Mouse (Mus musculus) adrenal gland, adult 18-20 months (tissue): ENCODE data around the gene Pabpc1l. TPM values are rescaled to one million over a fixed set of nuclear protein-coding genes. Genes with fewer than 3 reads are reported as not detected.

Experiments used
- DNase-seq, 2 experiments: peaks; one replicate each; pipeline ENCODE4 v3.0.0; 2021 to 2022; ENCODE audit warnings: low spot score in 2 of 2
- long read RNA-seq, 2 experiments: library from polyadenylated mRNA; stranded (forward); transcript quantifications; one replicate each; pipeline ENCODE4 v2.0.0; 2021
- total RNA-seq, 2 experiments: library from RNA; stranded (reverse); gene quantifications; 1 replicate in 1 of 2; 2 replicates in 1 of 2; pipeline ENCODE4 v1.2.3; 2021

The Pabpc1l gene
- 1 to 10 TPM in 1 of 2 experiments, under 1 TPM in 1; 0.45 to 2.2 TPM for total RNA-seq
- long read RNA-seq, experiment 1 = 0 reads
- long read RNA-seq, experiment 2, partial matches to known transcripts = 0 of 1 reads
- long read RNA-seq, experiment 2, other reads (novel, unspliced or antisense) = 0 of 1 reads

GRCm38 (mm10) chr2:164025150-164025549 is at the start of gene Pabpc1l:
Gene Pabpc1l, plus strand, starts transcription at chr2:164025450.
- no peak for DNase-seq

DNA sequence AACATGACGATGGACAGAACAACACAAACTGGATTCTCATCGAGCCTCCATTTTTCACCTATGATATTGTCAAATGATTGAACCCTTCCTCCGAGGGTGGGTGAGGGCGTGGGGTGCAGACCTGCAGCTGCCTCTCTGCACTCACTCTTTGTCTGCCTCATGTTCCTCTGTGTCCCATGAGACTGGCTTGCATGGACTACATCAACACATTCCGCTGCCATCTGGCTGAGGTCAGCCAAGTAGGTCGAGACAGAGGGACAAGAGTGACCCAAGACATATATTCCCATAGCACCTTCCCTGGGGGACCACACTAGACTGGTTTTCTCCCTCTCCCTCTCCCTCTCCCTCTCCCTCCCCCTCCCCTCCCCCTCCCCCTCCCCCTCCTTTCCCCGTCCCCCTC is 48.8 kb upstream of the Pabpc1l start:
- no peak for DNase-seq

GRCm38 (mm10) chr2:163987233-163987632 is 38.0 kb upstream of the Pabpc1l start:
- DNase-seq = no peak

DNA sequence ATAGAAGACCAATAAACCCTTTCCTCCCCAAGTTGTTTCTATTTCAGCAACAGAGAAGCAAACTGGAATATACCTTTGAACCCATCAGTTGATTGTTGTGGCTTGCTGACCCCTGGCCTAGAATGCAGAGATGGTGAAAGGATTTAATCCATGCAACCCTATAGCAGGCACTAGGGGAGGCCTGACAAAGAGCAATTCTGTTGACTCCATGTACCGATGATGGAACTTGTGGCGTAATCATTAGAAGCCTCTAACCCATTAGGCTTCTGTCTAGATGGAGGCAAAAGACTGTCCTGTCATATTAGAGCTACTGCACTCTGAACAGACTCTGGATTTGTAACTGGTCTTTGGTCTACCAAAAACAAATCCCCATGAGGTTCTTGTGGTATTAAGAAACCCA is 32.4 kb upstream of the Pabpc1l start:
- DNase-seq = no peak

GRCm38 (mm10) chr2:163994654-163994976 is 30.6 kb upstream of the Pabpc1l start, which contains the start of gene Ywhab:
Gene Ywhab, plus strand, starts transcription at chr2:163994960.
- peak in 1 of 2 experiments; percentile 85 for DNase-seq

DNA sequence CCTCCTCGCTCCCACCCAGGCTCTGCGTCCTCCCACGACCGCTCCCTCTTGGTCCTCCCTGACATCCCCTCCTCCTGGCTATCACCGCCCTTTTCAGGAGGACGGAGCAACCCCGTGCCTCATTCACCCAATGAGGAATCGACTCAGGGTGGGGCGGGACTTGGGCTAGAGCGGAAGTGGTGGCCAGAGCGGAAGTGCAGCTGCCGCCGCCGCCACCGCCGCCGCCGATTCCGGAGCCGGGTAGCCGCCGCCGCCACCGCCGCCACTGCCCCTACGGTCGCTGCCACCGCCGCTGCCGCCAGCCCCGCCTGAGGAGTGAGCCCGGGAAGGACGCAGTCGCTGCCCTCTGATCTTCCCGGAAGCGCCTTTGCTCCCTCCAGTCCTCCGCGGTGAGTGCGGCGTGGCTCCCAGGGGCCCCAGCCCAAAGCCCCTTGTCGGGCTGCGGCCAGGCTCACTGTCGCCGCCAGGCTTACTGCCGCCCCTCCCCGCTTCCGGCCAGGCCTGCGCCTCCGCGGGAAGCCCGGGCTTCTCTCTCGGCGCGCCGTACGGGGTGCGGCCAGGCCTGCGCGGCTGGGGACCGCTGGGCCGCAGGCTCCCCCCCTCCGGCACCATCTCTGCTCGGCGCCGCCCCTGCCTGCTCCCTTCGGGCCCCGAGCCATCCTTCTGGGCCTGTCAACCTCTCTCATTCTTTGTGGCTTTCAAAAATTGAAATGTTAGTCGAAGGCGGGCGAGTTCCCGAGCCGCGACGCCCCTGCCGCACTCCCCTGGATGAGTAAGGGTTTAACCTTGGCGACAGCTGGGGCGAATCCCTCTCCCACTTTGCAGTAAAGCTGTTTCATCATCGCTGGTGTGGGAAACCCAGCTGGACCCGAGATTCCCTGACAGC is 30.0 kb upstream of the Pabpc1l start:
- peak; percentile 83 to 86 for DNase-seq

DNA sequence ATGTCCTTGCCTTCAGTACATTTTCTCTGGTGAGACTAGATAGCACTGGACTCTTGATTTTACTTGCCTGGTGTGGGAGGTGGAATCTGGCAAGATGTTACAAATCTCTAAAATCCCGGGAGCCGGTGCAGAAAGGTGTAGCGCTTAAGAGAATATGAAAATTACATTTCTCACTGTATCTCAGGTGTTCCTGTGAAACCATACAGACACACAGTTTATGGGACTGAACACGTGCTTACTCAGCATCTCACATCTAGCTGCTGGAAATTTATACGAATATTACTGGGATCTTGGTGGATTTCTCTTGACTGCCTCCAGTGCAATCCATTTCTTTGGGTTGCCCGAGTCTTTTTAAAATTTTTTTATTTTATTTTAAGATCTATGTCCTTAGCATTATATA is 29.0 kb upstream of the Pabpc1l start:
- DNase-seq = no peak

DNA sequence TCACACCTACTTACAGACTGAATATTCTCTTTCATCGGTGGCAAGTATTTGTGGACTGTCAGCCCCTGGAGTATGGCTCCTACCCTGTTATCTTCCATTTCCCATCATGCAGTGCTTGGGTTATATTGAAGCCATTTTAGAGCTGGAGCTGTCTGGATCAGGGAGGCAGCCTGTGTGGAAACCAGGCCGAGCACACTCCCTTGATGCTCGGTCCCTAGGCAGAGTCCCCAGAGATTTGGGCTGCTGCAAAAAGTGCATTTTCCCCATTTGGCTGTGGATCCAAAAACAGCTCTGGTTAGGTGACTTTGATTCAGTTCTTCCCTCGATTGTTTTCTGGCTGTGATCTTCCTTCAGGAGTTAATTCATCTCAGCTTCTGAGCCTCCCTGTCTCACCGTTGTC is 28.4 kb upstream of the Pabpc1l start:
- no peak for DNase-seq

GRCm38 (mm10) chr2:163998981-163999380 is 26.3 kb upstream of the Pabpc1l start:
- no peak for DNase-seq

DNA sequence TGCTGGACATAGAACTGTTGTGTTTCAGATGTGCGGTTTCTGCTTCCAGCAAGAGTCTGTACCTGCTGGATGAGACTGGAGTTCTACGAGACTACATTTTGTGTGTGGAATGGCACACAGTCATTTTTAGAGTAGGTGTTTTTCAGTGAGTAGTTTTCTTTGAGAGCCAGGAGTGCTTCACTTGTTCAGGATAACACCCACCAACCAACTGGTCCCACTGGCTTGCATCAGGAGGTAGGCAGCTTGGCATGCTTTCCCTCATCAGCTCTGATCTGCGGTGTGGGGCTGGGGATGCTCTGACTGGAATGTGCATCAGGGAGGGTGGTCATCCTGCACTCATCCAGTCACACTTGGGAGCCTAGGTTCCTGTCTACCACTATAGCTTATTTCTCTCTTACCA is 22.6 kb upstream of the Pabpc1l start:
- no peak for DNase-seq

GRCm38 (mm10) chr2:164004503-164004902 is 20.7 kb upstream of the Pabpc1l start:
- no peak for DNase-seq

- DNase-seq = peak in 1 of 2 experiments; percentile 31
Observed at GRCm38 (mm10) chr2:164006932-164007331, 18.3 kb upstream of the Pabpc1l start.

- DNase-seq = no peak
Observed at GRCm38 (mm10) chr2:164007547-164007946, 17.7 kb upstream of the Pabpc1l start.

DNA sequence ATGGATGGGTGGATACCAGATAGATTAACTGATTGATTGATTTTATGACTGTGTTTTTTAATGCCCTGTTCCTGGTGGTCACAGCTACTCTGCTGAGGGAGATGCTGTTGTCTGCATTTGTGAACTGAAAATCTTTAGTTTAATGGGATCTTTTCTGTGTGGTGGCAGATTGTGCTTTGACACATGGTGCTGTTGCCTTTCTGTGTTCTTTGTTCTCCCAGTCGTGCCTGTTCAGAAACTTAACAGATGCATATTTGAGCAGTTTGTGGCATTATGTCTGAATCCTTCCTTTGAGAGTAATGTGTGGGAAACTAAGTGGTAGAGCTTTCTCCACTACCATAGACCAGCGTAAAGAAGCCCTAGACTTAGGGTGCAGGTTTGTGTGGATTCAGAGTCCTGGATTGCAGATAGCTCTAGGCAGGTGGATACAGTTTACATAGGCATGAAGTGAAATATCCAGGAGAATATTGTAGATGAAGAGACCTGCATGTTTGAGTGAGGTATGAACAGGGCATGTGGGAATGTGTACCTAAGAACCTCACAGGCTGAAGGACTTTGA is 17.2 kb upstream of the Pabpc1l start:
- DNase-seq = no peak

DNA sequence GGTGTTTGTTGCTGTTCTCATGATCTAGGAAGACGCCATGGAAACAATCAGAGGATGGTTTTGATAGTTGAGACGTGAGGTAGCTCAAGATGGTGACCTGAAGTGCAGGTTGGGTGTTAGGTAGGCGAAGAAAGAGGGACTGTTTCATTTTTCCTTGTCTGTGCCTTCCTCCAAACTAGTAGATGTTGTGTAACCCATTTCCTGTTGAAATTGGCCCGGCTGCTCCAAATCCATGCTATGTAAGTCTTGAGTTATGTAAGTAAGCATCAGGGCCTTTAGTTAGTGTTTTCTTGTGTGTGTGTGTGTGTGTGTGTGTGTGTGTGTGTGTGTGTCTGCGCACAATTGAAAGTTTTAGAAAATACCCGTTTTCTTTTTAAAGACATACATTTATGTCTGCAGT is 16.0 kb upstream of the Pabpc1l start:
- no peak for DNase-seq

DNA sequence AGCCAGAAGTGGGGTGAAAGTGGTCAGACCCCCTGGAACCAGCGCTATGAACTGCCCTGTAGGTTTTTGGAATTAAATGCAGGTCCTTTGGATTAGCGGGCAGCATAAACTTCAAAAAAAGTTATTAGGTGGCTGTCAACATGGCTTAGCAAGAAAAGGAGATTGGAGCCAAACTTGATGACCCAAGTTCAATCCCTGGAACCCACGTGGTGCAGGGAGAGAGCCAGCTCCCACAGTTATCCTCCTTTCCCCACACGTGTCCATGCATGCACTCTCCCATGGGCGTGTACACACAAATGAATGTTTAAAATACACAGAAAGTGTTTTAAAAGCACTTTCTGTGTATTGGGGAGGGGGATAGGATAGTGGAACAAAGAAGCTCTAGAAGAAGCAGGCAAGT is 14.8 kb upstream of the Pabpc1l start:
- DNase-seq = no peak

DNA sequence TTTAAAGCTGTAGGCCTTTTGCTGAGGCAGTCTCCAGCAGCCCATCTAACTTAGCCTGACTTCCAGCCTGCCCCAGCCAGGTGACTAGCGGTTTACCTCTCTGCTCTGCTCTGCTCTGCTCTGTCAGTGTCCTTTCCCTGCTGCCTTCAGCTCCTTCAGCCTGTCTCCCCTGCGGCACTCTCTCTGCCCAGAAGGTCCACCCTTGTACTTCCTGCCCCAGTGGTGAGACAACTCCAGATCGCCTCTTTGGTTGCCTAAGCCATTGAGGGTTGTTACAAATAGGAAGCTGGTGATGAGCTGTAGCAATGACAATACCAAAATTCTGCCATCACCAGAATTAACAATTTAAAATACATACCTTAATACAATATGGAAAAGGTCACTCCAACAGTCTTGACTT is 14.3 kb upstream of the Pabpc1l start:
- DNase-seq = no peak

- DNase-seq = no peak
Observed at GRCm38 (mm10) chr2:164015304-164015703, 9.9 kb upstream of the Pabpc1l start.

DNA sequence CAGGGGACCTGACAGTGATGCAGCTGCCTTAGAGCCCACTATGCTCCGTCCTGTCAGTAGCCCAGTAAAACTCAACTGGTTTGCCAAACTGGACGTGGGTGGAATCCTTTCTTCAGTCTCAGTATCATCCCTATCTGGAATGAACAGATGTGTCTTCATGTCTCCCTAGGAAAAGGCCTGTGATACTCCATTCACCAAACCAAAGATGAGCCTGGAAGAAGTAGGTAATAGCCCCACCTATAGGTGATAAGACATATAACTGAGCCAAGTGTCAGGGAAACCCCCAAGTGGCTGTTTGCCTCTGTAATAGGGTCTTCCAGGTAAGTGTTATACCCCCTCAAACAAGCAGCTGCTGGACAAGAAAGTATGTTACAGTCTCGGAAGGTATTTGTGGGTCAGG is 6.3 kb upstream of the Pabpc1l start:
- DNase-seq = no peak

DNA sequence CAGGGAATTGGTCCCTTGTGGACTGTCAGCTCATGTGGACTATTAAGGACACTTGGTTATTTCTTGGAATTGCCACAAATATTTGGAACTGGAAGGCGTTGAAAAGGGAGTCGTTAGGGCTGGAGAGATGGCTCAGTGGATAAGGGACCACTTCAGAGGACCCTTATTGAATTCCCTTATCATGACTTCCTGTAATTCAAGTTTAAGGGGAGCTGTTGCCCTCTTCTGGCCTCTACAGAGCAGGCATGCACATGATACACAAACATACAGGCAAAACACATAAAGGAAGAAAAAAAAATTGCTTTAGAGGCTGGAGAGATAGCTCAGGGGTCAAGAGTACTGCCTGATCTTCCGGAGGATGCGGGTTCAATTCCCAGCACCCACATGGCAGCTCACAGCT is 5.3 kb upstream of the Pabpc1l start:
- DNase-seq = no peak

GRCm38 (mm10) chr2:164022104-164022503 is 3.1 kb upstream of the Pabpc1l start:
- no peak for DNase-seq

- no peak for DNase-seq
Observed at GRCm38 (mm10) chr2:164031147-164031546, 5.9 kb downstream of the Pabpc1l start.

DNA sequence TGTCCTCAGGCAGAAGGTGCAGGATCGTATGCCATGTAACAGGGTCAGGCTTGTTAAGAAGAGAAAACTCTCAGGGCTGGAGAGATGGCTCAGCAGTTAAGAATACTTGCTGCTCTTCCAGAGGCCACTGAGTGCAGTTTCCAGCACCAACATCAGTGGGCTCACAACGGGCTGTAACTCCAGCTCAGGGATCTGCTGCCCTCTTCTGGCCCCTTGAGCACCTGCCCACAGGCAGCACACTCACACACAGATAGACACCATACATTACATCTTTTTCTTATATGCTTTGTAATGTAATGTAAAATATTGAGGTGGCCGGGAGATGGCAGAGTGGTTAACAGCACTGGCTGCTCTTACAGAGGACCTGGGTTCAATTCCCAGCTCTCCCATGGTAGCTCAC is 7.7 kb downstream of the Pabpc1l start:
- no peak for DNase-seq
